Mouse (Mus musculus) bone marrow macrophage, adult 2 months (primary cell): ENCODE measurements around the gene Brwd3. TPM values are rescaled to one million over a fixed set of nuclear protein-coding genes. Genes with fewer than 3 reads are reported as not detected.

Source experiments
- H3K27ac ChIP-seq: 2 replicates; pipeline ENCODE4 v1.5.1; 2012; ENCODE audit warnings: low read depth, low read length; ENCODE audit not compliant: insufficient read depth
- H3K4me1 ChIP-seq: 2 replicates; pipeline ENCODE4 v1.6.1; 2012; ENCODE audit warnings: low read length; ENCODE audit not compliant: control insufficient read depth, insufficient read depth
- H3K4me3 ChIP-seq: 2 replicates; pipeline ENCODE4 v1.5.1; 2012; ENCODE audit warnings: mild to moderate bottlenecking, low read length, moderate library complexity; ENCODE audit not compliant: insufficient read depth
- CTCF ChIP-seq: IDR thresholded peaks from 2 replicates; pipeline ENCODE4 v1.5.1; 2012; ENCODE audit warnings: low read depth, mild to moderate bottlenecking, low read length, moderate library complexity
- POLR2A ChIP-seq: IDR thresholded peaks from 2 replicates; pipeline ENCODE4 v1.6.1; 2012; ENCODE audit warnings: mild to moderate bottlenecking, low read depth, low read length, borderline replicate concordance
- polyA plus RNA-seq: library from polyadenylated mRNA; stranded (reverse); fragments of >200 nt; gene quantifications from 2 replicates; pipeline ENCODE4 v1.2.4, GENCODE M21; 2012; ENCODE audit not compliant: missing spikeins, insufficient read depth, insufficient read length

Gene Brwd3
- 6.5 TPM in 2 replicates for polyA plus RNA-seq

GRCm38 (mm10) chrX:108834090-108834774, at the start of gene Brwd3:
Gene Brwd3, minus strand, starts transcription at chrX:108834372.
- Histone ChIP-seq H3K4me3 (peak within 1 kb of the TSS; percentile 93), H3K4me1 (no peaks in the 10 kb centered on the region), H3K27ac (peak within 1 kb of the TSS; percentile 93)
- TF ChIP-seq CTCF (no peak), POLR2A (no peak)

- H3K4me1 ChIP-seq, result no peaks in the 10 kb centered on the region
- H3K4me3 ChIP-seq, result no peak overlapping the region
- TF ChIP-seq POLR2A (no peak), CTCF (no peak)
- H3K27ac ChIP-seq, result no peak overlapping the region
Observed at GRCm38 (mm10) chrX:108862632-108863031, 28.5 kb upstream of the Brwd3 start.

GRCm38 (mm10) chrX:108842705-108843104, 8.5 kb upstream of the Brwd3 start:
- TF ChIP-seq POLR2A, result no peak
- TF ChIP-seq CTCF, result no peak
- Histone ChIP-seq H3K4me1 (no peaks in the 10 kb centered on the region), H3K27ac (no peak overlapping the region), H3K4me3 (no peak overlapping the region)

GRCm38 (mm10) chrX:108836416-108836815, 2.2 kb upstream of the Brwd3 start:
- Histone ChIP-seq H3K27ac (no peak overlapping the region), H3K4me1 (no peaks in the 10 kb centered on the region), H3K4me3 (no peak overlapping the region)
- TF ChIP-seq CTCF, result no peak
- no peak for TF ChIP-seq POLR2A

- TF ChIP-seq CTCF (no peak), POLR2A (no peak)
- Histone ChIP-seq H3K4me1 (no peaks in the 10 kb centered on the region), H3K27ac (no peak overlapping the region)
Observed at GRCm38 (mm10) chrX:108835233-108835632, 1.1 kb upstream of the Brwd3 start.

GRCm38 (mm10) chrX:108833381-108834020, 671 bp downstream of the Brwd3 start:
- Histone ChIP-seq H3K27ac (peak overlapping the region; percentile 93), H3K4me3 (peak overlapping the region; percentile 93), H3K4me1 (no peaks in the 10 kb centered on the region)
- TF ChIP-seq POLR2A, result no peak
- no peak for TF ChIP-seq CTCF

More at GRCm38 (mm10) chrX:108835233-108835632, 1.1 kb upstream of the Brwd3 start:
- H3K4me3 ChIP-seq, result peak overlapping the region; percentile 70

- no peaks in the 10 kb centered on the region for H3K4me1 ChIP-seq
- TF ChIP-seq POLR2A (no peak), CTCF (no peak)
- peak overlapping the region; percentile 93 for H3K27ac ChIP-seq
- peak overlapping the region; percentile 93 for H3K4me3 ChIP-seq
Observed at GRCm38 (mm10) chrX:108832674-108833189, 1.4 kb downstream of the Brwd3 start.

GRCm38 (mm10) chrX:108831231-108831630, 2.9 kb downstream of the Brwd3 start:
- H3K27ac ChIP-seq, result no peak overlapping the region
- TF ChIP-seq CTCF (no peak), POLR2A (no peak)
- no peak overlapping the region for H3K4me3 ChIP-seq
- no peaks in the 10 kb centered on the region for H3K4me1 ChIP-seq

GRCm38 (mm10) chrX:108828111-108828510, 6.1 kb downstream of the Brwd3 start:
- Histone ChIP-seq H3K4me3 (no peak overlapping the region), H3K4me1 (no peaks in the 10 kb centered on the region), H3K27ac (no peak overlapping the region)
- TF ChIP-seq CTCF (no peak), POLR2A (no peak)

- no peaks in the 10 kb centered on the region for H3K4me1 ChIP-seq
- no peak overlapping the region for H3K4me3 ChIP-seq
- no peak for TF ChIP-seq CTCF
- no peak for TF ChIP-seq POLR2A
- no peak overlapping the region for H3K27ac ChIP-seq
Observed at GRCm38 (mm10) chrX:108797268-108797667, 36.9 kb downstream of the Brwd3 start.
